Mouse (Mus musculus): ENCODE measurements around the gene Gnl2.
A peak's percentile ranks its signal among the peaks of the same experiment; 100 is the strongest.

The Gnl2 gene

GRCm38 (mm10) chr4:125015806-125016635 lies at the start of gene Gnl2:
Gene Gnl2 (plus strand): TSS chr4:125016585.
- DNase-seq (ENCODE audit: low spot score in 2 of 2) = peak in 1 of 2 experiments; percentile 49

- no peak for DNase-seq (ENCODE audit: low spot score in 2 of 2)
Observed at GRCm38 (mm10) chr4:124968711-124969110, 47.7 kb upstream of the Gnl2 start.

- DNase-seq (ENCODE audit: low spot score in 2 of 2) = no peak
Observed at GRCm38 (mm10) chr4:124969219-124969848, 47.1 kb upstream of the Gnl2 start.

- no peak for DNase-seq (ENCODE audit: low spot score in 2 of 2)
Observed at GRCm38 (mm10) chr4:124970194-124970593, 46.2 kb upstream of the Gnl2 start.

DNA sequence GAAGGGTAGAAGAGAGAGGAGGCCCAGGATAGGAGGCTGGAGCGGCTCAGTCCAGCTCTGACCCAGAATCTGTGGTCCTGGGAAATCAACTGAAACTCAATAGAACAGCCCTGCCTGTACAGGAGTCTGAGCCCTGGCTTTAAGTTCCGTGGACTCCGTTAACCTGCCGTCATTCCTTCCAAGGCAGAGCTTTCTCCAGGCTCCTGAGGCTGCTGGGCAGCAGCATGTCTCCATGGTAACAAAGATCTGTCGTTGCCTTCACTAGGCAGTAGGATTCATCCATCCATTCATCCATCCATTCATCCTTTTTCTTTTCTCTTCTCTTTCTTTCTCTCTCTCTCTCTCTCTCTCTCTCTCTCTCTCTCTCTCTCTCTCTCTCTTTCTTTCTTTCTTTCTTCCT lies 45.7 kb upstream of the Gnl2 start:
- DNase-seq (ENCODE audit: low spot score in 2 of 2) = no peak

DNA sequence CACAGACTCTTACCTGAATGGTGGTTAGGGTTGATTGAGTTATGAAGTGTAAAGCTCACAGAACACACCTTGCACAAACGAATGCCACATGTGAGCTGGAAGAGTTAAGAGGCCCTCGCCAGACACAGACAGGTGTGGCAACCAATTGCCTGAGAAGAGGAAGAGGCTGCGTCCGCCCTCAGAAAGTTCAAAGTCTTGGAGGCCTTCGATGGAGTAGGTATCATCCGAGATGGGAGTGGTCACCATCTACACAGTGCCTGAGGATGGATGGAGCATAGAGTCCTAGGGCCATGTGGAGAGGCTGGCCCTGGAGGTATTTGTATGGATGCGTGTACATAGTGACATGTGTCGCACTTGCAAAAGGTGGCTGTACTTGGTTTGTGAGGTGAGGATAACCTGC lies 45.3 kb upstream of the Gnl2 start:
- no peak for DNase-seq (ENCODE audit: low spot score in 2 of 2)

DNA sequence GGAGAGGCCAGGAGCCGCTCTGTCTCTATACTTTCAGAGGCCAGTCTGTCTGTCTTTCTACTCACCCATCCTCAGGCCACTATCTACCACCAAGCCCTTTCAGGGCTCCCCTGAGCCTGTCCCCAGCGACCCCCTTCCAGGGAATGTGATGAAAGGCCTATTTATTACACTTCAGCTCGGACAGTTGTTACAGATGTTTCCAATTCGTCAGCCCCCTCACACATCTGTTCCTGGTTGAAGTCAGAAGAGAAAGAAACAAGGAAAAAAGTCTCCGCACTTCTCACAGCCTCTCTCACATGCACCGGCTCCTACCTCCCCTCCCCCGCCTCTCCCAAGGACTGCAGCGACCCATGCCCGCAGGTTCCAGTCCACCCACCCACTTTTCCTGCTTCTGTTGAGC lies 44.1 kb upstream of the Gnl2 start:
- no peak for DNase-seq (ENCODE audit: low spot score in 2 of 2)

GRCm38 (mm10) chr4:124973296-124973695 lies 43.1 kb upstream of the Gnl2 start:
- DNase-seq (ENCODE audit: low spot score in 2 of 2) = no peak

GRCm38 (mm10) chr4:124978201-124978600 lies 38.2 kb upstream of the Gnl2 start:
- no peak for DNase-seq (ENCODE audit: low spot score in 2 of 2)

GRCm38 (mm10) chr4:124983893-124984526 lies 32.4 kb upstream of the Gnl2 start:
- DNase-seq (ENCODE audit: low spot score in 2 of 2) = no peak

DNA sequence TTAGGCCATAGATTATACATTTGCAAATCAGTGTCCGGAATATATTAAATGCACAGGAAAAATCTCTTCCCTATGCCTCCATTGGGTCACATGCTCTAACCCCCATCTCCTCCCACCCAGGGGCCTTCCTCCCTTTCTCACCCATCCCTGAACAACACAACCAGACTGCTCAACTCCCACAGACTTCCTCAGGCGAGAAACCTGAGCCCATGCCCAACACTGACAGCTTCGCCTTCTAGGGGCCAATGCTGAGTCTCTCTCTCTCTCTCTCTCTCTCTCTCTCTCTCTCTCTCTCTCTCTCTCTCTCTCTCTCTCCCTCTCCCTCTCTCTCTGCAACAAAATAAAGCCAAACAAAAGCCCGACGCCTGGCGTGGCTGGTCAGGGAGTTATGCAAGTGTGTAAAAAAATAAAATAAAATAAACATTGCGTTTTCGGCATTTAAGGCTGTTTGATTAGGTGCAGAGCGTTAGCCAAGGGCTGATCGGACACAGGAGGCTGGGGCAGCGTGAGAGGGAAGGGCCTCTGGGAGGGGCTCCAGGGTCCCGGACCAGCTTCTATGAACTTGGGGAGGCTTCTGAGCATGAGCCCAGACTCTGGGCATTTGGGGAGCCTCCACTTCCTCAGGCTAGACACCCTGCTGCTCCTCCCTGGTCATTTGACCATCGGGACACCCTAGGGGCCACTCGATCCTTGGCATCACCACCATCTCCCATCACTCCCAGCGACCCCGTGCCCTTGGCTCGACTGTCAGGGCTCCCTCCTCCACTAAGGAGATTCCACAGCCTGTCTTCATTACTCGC lies 31.3 kb upstream of the Gnl2 start:
- DNase-seq (ENCODE audit: low spot score in 2 of 2) = peak in 1 of 2 experiments; percentile 22

GRCm38 (mm10) chr4:124985671-124986602 lies 30.4 kb upstream of the Gnl2 start, which contains the start of gene Rspo1:
Gene Rspo1 (plus strand): TSS chr4:124986430.
- peak in 1 of 2 experiments; percentile 12 for DNase-seq (ENCODE audit: low spot score in 2 of 2)

DNA sequence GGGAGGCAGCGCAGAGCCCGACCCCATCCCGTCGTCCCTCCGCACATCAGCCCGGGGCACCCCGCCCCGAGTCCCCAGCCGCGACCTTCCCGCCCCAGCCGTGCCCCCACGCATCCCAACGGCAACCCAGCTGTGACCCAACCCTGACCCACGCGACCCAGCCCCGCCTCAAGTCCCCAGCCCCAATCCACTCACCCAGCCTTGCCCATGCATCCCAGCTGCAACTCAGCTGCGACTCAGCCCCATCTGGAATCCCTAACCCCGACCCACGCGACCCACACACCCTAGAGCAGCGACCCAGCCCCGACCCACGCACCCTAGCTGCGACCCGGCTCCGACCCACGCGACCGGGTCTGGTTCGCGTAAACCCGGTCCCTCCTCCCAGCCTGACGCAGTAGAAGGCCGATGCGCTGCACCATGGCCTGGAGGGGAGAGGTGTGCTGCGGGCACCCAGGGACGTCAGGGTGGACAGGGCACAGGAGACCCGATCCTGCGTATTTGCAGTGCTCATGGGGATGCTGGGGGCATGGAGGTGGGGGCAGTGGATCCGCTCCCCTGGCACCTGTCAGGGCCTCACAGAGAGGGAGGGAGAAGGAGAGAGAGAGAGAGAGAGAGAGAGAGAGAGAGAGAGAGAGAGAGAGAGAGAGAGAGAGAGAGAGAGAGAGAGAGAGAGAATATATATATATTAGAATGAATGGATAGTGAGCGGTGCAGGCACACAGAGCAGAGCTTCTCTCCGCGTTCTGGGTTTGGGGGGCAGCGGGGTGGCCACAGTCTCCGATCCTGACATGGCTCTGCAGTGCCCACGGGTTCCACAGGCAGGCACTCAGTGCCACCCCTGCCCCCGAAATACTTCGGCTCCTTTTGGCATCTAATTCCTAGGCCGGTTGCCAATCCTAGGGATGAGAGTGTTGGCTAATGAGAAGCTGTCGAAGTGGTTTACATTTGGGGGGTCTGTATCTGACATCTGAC lies 29.4 kb upstream of the Gnl2 start:
- no peak for DNase-seq (ENCODE audit: low spot score in 2 of 2)

- DNase-seq (ENCODE audit: low spot score in 2 of 2) = no peak
Observed at GRCm38 (mm10) chr4:124987711-124988097, 28.7 kb upstream of the Gnl2 start.

DNA sequence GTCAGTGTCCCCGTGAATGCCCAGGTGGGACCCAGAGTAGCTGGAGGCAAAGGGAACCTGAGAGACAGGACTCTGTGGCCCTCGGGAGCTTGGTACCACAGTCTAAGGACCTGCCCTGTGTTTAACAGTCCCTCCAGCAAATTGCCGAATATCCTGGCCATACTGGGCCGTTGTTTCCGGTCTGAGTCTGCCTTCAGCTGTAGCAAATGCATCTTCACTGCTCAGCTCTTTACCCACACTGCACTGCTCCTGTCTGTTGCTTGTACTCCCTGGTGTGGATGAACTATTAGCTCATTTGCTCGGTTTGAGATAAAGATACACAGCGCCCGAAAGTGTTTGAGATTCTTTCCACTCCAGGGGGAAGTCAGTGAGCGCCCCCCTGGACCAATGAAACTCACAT lies 28.0 kb upstream of the Gnl2 start:
- DNase-seq (ENCODE audit: low spot score in 2 of 2) = no peak

DNA sequence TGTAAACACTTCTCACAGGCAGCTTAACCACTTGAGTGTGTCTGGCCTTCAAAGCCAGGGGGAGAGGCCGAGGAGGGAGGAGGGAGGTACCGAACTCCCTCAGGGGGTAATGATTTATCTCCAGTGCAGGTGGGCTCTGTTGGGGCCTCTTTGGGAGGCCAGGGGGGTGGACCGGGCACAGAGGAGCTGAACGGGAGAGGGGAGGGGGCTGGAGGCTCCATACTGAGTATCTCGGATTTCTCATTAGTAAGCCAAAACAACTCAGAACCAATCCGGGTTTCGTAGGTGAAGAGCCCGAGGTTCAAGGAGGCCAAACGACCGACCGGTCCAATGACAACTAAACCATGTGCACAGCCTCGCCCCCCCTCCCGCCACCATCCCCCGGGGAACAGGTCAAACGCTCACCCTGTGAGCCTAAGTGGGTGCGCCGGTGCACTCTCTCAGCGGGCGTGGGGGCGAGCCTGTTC lies 26.6 kb upstream of the Gnl2 start:
- DNase-seq (ENCODE audit: low spot score in 2 of 2) = no peak

DNA sequence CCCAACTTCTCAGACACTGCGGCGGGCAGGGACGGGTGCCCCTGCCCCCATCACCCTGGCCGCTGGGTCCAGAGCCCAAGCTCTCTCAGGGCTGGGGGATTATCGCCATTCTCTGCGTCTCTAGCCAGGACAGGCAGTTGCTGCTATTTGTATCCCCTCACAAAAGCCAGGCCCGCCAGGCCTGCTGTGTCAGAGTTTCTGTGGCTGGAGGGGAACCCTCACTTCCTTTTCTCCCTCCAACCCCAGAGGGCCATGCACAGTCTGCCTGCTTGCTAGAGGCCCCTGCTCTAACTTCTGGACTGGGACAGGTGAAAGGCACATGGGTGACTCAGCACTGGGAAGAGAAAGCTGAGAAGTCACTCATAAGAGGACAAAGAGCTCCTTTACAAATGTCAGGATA lies 26.1 kb upstream of the Gnl2 start:
- no peak for DNase-seq (ENCODE audit: low spot score in 2 of 2)

DNA sequence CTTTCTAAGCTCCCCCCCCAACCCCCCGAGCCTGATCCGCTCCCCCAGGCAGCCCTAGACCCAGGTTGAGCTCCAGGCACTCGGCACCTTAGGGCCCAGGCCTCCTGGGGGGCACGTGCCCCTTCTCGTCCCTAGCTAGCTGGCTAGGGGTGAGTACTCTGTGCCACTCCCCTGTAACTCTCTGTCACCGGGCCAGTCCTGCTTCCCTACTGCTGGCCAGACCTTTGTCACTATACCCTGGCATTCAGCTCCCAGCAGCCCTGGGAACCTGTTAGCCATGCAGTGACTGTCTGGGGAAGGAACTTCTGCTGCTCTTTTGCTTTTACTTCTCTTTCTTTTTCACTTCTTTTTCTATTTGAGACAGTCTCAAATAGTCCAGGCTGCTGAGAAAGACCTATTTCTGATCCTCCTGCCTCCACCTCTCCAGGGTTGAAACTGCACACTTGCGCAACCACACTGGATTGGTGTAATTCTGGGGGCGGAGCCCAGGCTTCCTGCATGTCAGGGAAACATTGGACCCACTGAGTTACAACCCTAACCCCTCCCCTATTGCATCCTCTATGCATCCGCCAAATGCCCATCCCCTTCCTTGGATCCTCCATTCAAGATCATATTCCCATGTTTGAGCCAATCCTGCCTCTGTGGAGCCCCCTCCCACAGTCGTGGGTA lies 18.8 kb upstream of the Gnl2 start:
- no peak for DNase-seq (ENCODE audit: low spot score in 2 of 2)

GRCm38 (mm10) chr4:124999548-124999947 lies 16.8 kb upstream of the Gnl2 start:
- DNase-seq (ENCODE audit: low spot score in 2 of 2) = no peak
